ENCODE assay signal across 16 mouse cellular contexts in the genomic region with DNA sequence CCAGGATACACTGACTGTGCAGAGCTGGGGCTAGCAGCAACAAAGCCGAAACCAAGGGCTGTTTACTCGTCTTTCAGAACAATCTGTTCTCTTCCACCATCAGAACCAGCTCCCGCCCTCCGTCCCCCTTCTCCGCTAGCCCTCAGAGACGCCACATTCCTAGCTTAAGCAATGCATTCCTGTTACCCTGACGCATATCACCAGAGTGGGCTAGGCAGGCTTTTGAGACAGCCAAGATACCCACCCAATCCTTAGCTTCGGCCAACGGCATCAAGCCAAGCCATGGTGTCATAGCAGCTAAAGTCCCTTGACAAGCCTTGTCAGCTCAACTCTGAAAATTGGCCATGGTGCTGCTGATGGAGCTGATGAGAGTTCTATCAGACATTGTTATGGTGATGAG.
A peak's percentile ranks its signal among the peaks of the same experiment; 100 is the strongest.
DNase-seq lines count a peak whose midpoint lies in the region; ATAC-seq and TF ChIP-seq lines count a peak whose summit lies in the region.
"Had no signal": no experiment of that assay in that cellular context is flagged by ENCODE, and none has a peak within 500 bp of the region (broad histone marks: within the 10 kb centered on the region; RNA-seq: fewer than 3 reads in every experiment).

No protein-coding gene starts in this region.

- no peaks in the 10 kb centered on the region for H3K9me3 ChIP-seq in heart, embryonic 12.5 days (replicated peaks)
- H3K9me3 ChIP-seq: forebrain, embryonic 12.5 days; midbrain, embryonic 15.5 days had no signal

- TF ChIP-seq EP300 in heart, adult 2 months (IDR thresholded peaks at IDR 0.05; ENCODE audit: insufficient read depth, low read depth, low read length): peak; percentile 47; the same call in 1 of the 2 replicates

- H3K4me2 ChIP-seq in heart, embryonic 12.5 days: no peak overlapping the region
- H3K4me2 ChIP-seq: forebrain, embryonic 12.5 days; liver, embryonic 11.5 days; midbrain, embryonic 15.5 days had no signal

- no peak for TF ChIP-seq CTCF in heart, adult 2 months (IDR thresholded peaks at IDR 0.05)

- 81% methylated on average over 9 of the region's 9 CpGs for WGBS in heart, adult 2 months
- 73% methylated on average over 9 of the region's 9 CpGs for WGBS in heart, embryonic 12.5 days

- no peak for TF ChIP-seq POLR2A in heart, adult 2 months (IDR thresholded peaks at IDR 0.05; ENCODE audit: insufficient read depth, low read depth, low read length)

- H3K4me1 ChIP-seq in heart, adult 2 months (ENCODE audit: control insufficient read depth, insufficient read depth, low read length): peaks cover 1% of the 10 kb centered on the region
- 0 out of 2 replicates have a peak, but pooled peaks cover 4% of the 10 kb centered on the region for H3K4me1 ChIP-seq in heart, embryonic 12.5 days (replicated peaks)
- H3K4me1 ChIP-seq: forebrain, embryonic 12.5 days; midbrain, embryonic 15.5 days had no signal

- H3K36me3 ChIP-seq in heart, adult 2 months (ENCODE audit: control insufficient read depth, insufficient read depth, low read length): no peaks in the 10 kb centered on the region
- no peaks in the 10 kb centered on the region for H3K36me3 ChIP-seq in heart, embryonic 12.5 days
- H3K36me3 ChIP-seq: forebrain, embryonic 12.5 days; midbrain, embryonic 15.5 days had no signal

- peak; percentile 59 to 61 for DNase-seq in heart, adult 2 months
- peak; percentile 55 for DNase-seq in gastrocnemius, postnatal 25 days
- peak; percentile 67 to 76 for DNase-seq in lung, adult 18-20 months
- DNase-seq in lung, postnatal 4 days: peak; percentile 68 to 85
- DNase-seq in layer of hippocampus, postnatal 36 days: no peak
- DNase-seq in cerebellum, postnatal 25 days: no peak
- no peak for DNase-seq in layer of hippocampus, postnatal 10 days (ENCODE audit: low spot score in 2 of 2)
- DNase-seq: adrenal gland, adult 8-10 months; B cell, adult 2 months; cerebellum, adult 18-20 months; layer of hippocampus, adult 9-11 months; thymus, postnatal 36 days had no signal

- H3K79me2 ChIP-seq in heart, adult 2 months (replicated peaks; ENCODE audit: control insufficient read depth, insufficient read depth, low read length): no peaks in the 10 kb centered on the region

- intact Hi-C loops in heart, adult 2 months (cut with DNase I): no loop called here

- H3K27ac ChIP-seq in heart, adult 2 months: no peak overlapping the region
- H3K27ac ChIP-seq in heart, embryonic 12.5 days (ENCODE audit: poor library complexity, severe bottlenecking): no peak overlapping the region
- H3K27ac ChIP-seq: forebrain, embryonic 12.5 days; midbrain, embryonic 15.5 days had no signal

- H3K4me3 ChIP-seq in heart, adult 2 months: no peak overlapping the region
- H3K4me3 ChIP-seq in heart, embryonic 12.5 days: no peak overlapping the region
- H3K4me3 ChIP-seq: forebrain, embryonic 12.5 days; midbrain, embryonic 15.5 days had no signal

- no peak for ATAC-seq in heart, embryonic 12.5 days (ENCODE audit: insufficient number of reproducible peaks, low FRiP score)
- ATAC-seq: midbrain, embryonic 15.5 days had no signal

- no peaks in the 10 kb centered on the region for H3K27me3 ChIP-seq in heart, adult 2 months (ENCODE audit: control insufficient read depth, insufficient read depth, low read length)
- no peaks in the 10 kb centered on the region; the same call in 1 of the 2 replicates for H3K27me3 ChIP-seq in heart, embryonic 12.5 days (replicated peaks)
- H3K27me3 ChIP-seq: forebrain, embryonic 12.5 days; midbrain, embryonic 15.5 days had no signal

- no peak overlapping the region for H3K9ac ChIP-seq in heart, adult 2 months (ENCODE audit: low read depth, low read length)
- no peak overlapping the region for H3K9ac ChIP-seq in heart, embryonic 12.5 days
- H3K9ac ChIP-seq: forebrain, embryonic 12.5 days; midbrain, embryonic 15.5 days had no signal

Comparison
In these comparisons a context has a peak if more than half of its experiments do, and no peak if none do; other contexts are left out.
1. DNase-seq: peak in heart, adult 2 months (2 of 2), gastrocnemius, postnatal 25 days (single experiment), lung, adult 18-20 months (2 of 2) and lung, postnatal 4 days (2 of 2); none in layer of hippocampus, postnatal 36 days (0 of 2), cerebellum, postnatal 25 days (0 of 2) and layer of hippocampus, postnatal 10 days (0 of 2).